Mouse (Mus musculus): ENCODE measurements around the gene Srd5a3.

The Srd5a3 gene

DNA sequence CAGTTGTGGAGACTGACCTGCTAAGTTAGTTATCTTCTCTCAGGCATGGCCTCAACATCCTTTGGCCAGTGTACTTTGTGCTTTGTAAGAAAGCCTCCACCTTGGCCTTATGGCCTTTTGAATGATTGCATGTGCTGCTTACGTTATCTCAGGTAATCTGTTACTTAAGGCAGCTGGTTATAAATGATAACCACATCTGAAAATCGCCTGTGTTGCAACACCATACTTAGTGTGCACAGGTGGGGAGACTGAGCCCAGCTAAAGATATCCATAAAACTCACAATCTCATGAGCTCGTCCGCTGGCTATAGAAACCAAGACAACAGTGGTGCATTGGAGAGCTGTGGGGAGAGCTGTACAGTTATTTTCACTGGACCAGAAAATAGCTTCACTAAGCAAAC is 50.5 kb downstream of the Srd5a3 start:
- DNase-seq (ENCODE audit: low spot score in 2 of 2) = no peak

DNA sequence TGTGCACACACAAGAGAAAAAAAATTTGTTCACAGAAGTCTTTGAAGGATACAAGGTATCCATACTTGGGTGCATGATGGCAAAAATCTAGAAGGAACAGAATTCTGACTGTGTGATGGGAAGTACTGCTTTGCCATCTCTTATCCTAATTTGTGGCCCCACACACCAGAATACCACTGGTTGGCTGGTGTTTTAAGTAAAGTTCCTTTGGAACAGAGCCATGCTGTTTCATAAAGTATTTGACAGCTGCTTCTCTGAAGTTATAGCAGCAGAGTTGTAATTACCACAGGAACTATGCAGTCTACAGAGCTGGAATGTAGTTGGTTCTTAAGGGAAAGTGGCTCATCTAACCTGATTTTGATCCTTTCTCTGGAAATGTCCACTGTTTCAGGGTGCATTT is 53.0 kb downstream of the Srd5a3 start:
- no peak for DNase-seq (ENCODE audit: low spot score in 2 of 2)

DNA sequence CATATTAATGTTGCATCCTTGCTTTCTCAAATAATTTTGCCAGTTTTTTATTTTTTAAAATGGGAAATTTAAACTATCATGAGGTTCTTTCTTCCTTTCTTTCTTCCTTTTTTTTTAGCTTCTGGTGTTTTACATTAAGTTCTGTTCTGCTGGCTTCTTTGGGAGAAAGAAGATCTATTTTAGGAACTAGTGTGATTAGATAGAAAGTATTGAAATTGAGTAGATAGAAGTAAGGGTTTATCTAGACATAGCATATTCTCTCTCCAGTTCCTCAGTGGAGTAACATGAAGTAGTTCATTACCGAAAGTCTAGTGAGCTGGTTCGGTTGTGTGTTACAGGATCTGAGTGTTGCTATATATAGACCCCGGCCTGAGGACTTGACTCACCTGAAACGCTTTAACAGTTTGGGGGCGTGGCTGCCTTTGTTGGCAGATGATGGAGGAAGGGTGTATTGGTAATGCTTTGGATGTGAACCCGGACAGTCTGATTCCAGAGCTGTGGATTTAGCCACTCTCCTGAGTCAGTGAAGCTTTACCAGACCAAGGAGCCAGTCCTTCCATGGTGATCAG is 54.4 kb downstream of the Srd5a3 start:
- DNase-seq (ENCODE audit: low spot score in 2 of 2) = no peak

DNA sequence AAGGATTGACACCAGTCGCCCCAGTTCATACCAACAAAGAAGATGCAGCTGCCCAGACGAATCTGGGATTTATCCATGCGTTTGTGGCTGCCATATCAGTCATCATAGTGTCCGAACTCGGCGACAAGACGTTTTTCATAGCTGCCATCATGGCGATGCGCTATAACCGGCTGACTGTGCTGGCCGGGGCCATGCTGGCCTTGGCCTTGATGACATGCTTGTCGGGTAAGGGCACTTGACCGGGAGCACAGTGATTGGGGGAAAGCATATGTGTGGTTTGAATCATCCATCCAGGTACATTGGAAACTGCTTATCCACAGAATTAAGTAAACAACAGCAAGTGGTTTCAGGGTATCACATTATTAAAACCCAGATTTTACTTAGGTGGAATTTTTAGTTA is 59.3 kb downstream of the Srd5a3 start:
- no peak for DNase-seq (ENCODE audit: low spot score in 2 of 2)

DNA sequence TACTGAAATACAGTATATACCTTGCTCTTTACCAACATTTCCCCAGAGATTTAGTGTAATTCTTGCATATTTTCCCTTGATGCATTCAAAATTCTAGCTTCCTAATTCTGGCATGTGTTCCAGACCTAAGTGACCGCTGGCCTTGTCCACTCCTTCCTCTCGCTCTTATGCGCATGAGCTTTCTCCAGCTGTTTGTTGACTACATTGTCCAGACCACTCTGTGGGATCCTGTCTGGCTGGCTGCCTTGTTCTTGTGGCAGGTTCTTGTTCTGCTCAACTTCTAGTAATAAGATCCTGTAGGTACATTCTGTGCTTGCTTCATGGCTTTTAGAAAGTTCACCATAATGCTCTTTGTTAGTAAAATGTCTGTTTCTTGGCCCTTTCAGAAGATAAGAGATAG is 63.1 kb downstream of the Srd5a3 start:
- no peak for DNase-seq (ENCODE audit: low spot score in 2 of 2)

All from urinary bladder, postnatal 36 days (tissue).